Mouse (Mus musculus) B cell, adult 67 days (primary cell): ENCODE data around the gene Tbc1d10a. TPM values are rescaled to one million over a fixed set of nuclear protein-coding genes. Genes with fewer than 3 reads are reported as not detected.

Source experiments
- total RNA-seq, 2 experiments: library from RNA; stranded (reverse); gene quantifications; 4 replicates each; pipeline ENCODE4 v1.2.4; 2023

Tbc1d10a gene
- total RNA-seq, result 10 to 100 TPM; 35.2 to 48.3 TPM

DNA sequence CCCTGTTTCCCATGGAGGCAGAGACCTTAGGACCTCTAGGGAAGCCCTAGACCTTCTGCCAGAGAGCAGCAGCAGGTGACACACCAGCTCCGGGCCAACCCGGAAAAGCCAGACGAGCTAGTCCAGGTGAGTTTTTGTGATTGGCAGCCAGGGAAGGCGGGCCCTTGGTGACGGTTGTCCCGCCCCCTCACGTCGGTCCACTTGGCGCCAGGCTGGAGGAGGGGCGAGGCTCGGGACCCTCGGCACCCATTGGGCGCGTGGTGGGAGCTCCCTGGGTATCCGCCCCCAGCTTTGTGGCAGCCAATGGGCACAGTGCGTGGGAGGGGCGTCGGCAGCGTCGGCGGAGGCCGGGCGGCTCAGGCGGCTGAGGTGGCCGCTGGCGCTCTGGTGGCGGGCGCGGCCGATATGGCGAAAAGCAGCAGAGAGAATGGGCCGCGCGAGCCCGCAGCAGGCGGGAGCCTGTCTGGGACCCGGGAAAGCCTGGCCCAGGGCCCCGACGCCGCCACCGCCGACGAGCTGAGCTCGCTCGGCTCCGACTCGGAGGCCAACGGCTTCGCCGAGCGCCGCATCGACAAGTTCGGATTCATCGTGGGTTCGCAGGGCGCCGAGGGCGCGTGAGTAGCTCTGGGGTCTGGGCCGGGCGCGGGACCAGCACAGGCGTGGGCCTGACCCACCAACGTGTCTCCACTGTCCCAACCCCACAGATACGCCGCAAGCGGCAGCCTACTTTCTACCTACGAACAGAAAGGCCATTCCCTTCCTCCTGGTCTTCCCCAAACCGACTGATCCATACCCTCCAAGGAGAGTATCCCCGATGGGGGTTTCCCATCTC, at the start of gene Tbc1d10a:
Gene Tbc1d10a (plus strand): TSS at position 304 of the 832 bp plus-strand sequence.

GRCm38 (mm10) chr11:4159808-4160708, 26.5 kb upstream of the Tbc1d10a start, which contains the start of the genes Ccdc157 and Sf3a1:
TSS of gene Ccdc157 (minus strand) at chr11:4160293.
TSS of gene Sf3a1 (plus strand) at chr11:4160350.

GRCm38 (mm10) chr11:4217914-4218629, 31.5 kb downstream of the Tbc1d10a start, which contains the start of gene Castor1:
TSS of gene Castor1 (plus strand) at chr11:4218225.

DNA sequence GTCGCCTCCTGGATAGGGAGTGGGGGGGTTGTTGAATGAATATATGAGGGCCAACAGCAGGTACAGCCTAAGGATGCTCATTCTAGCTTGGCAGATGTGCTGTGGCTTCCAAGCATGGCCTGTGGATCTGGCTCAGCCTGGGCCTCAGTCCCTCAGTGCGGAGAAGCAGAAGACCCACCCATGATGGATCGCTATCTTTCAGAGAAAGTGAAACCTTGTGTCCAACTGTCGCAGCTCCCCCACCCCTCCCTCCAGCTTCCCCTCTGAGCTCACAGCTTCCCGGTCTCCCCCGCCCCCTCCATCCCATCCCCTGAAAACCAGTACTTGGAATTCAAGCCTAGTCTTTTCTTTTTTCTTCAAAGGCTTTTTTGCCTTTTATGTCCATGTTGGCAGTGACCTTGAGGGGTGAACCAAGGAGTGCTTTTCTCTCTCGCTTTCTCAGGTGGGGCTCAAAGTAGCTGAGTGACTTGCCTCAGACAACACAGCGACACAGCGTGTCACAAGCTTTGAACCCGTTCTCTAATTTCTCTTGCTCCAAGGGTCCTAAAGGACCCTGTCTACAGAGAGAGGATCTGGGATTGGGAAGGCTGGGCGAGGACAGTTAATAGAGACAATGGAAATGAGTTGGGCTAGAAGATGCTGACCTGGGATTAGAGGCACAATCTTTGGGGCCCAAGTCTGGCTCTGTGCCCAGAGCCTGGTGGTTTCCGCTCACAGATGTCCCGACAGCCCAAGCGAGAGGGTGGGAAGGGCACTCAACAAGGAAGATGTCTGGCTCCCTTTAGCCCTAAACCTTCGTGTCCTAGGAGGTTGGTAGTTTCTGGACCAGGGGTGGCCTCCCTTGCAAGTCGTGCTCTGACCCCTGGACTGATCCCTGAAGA, 49.3 kb downstream of the Tbc1d10a start, which contains the start of gene Osm:
Gene Osm (plus strand): TSS at position 756 of the 881 bp plus-strand sequence.

GRCm38 (mm10) chr11:4256846-4257607, 70.4 kb downstream of the Tbc1d10a start, which contains the start of gene Lif:
TSS of gene Lif (plus strand) at chr11:4257557.

Other genes starting within 250 kb of the Tbc1d10a start
- gene Pes1, start 222.8 kb upstream of the Tbc1d10a start, total RNA-seq, result 10 to 100 TPM; 81.9 to 90.6 TPM
- gene 4930556J24Rik, start 210.0 kb upstream of the Tbc1d10a start, total RNA-seq, result not detected
- not detected for gene Gal3st1, start 203.2 kb upstream of the Tbc1d10a start, total RNA-seq
- not detected for gene Sec14l4, start 155.3 kb upstream of the Tbc1d10a start, total RNA-seq
- gene Sec14l3, start 121.9 kb upstream of the Tbc1d10a start, total RNA-seq, result not detected
- gene Mtfp1, start 91.3 kb upstream of the Tbc1d10a start, total RNA-seq, result 1 to 10 TPM; 1.9 to 4.8 TPM
- 1 to 10 TPM; 1.1 to 1.4 TPM for gene Sec14l2, start 63.4 kb upstream of the Tbc1d10a start, total RNA-seq
- gene Rnf215, start 51.6 kb upstream of the Tbc1d10a start, total RNA-seq, result 10 to 100 TPM; 33.9 to 34.8 TPM
- 1 to 10 TPM; 5.9 to 10.0 TPM for gene Ccdc157, start 26.5 kb upstream of the Tbc1d10a start, total RNA-seq
- 10 to 100 TPM; 59.4 to 78.9 TPM for gene Sf3a1, start 26.4 kb upstream of the Tbc1d10a start, total RNA-seq
- 1 to 10 TPM; 2.3 to 3.0 TPM for gene Castor1, start 31.4 kb downstream of the Tbc1d10a start, total RNA-seq
- 1 to 10 TPM; 4.4 to 8.0 TPM for gene Osm, start 49.6 kb downstream of the Tbc1d10a start, total RNA-seq
- not detected for gene Lif, start 70.8 kb downstream of the Tbc1d10a start, total RNA-seq